Mouse (Mus musculus) megakaryocyte progenitor cell, adult 5-6 weeks (primary cell): ENCODE results near the gene Rragd. TPM values are rescaled to one million over a fixed set of nuclear protein-coding genes. Genes with fewer than 3 reads are reported as not detected.

Source experiments
- ATAC-seq: replicated peaks from 2 replicates; pipeline ENCODE4 v1.8.0; 2016; ENCODE audit warnings: mild to moderate bottlenecking, moderate TSS enrichment, inconsistent platforms; ENCODE audit not compliant: poor library complexity
- total RNA-seq, 2 experiments: library from RNA; stranded (forward) in 1 of 2; stranded (reverse) in 1 of 2; fragments of 157-497, 149-512 nt in 1 of 2; fragments of 200-1000 nt in 1 of 2; gene quantifications; 2 replicates each; pipeline versions ENCODE4 v1.2.3 to v1.2.4; 2015 to 2017

Gene Rragd
- total RNA-seq, 2 experiments from 2014 or later, result not detected

DNA sequence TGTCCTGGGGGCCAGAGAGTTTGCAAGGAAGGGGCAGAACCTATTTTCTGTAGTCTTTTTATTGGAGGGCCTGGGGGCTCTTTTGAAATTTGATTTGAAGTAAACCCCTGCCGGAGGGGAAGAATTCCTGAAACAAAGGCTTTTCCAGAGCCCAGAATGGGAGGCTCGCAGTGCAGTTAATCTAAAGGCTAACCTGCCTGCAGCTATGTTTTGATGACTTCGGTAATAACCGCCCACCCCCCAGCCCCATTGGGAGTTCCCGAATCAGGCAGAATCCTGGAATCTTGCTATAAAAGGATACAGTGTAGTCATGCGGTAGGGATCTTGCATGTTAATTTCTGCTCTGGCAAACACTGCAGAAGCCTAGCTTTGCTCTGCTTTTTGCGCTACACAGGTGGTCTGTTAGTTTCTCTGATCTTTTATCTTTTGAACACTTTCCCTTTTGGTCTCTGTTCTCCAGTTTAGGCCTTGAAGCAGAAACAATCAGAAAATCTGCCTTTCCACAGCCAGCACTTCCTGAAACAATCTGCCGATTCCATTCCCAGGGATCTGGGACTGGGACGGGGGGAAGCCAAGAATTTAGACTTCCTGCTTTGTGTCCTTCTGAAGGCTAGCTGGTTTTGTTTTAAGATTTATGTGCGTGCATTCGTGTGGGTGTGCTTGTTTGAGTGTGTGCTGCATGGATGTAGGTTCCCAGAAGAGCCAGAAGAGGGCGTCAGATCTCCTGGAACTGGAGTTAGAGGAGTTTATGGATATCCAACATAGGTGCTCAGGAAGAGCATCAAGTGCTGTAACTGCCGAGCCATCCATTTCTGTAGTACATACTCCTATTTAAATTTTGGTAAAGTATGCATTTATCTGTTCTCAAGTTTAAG is 2.2 kb downstream of the Rragd start:
- ATAC-seq, result no peak

DNA sequence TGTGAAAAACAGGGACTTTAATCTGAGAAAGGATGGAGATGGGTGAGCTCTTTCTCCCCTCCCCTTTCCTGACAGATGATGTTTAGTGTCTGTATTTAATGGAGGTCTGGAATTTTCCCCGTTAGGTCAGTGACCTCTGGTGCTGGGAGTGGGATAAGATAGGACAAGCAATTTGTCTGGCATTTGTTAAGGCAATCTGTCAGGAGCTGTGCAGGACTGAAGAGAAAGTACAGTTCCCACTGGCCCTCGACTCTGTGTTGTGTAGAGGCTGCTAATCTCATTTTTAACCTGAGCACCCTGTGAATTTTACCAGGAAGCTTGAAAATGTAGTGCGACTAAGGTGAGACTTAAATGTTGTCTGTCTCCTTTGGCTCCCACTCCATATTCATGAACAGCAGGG is 2.8 kb downstream of the Rragd start:
- ATAC-seq, result no peak

DNA sequence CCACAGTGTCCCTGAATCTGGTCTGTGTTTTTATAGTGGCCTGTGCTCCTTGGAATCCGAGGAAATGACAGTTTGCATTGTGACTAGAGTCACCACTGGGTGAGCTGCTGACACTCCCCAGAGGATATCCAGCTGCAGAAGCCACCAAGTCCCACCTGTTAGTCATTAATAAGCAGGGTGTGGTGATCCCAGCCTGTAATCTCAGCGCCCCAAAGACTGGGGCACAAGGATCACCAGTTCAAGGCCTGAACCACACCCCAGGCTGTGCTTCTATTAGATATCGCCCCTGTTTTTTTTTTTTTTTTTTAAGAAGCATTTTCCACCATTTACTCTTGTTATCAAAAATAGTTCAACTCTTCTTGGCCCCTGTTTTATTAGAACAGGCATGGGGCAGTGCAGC is 4.2 kb downstream of the Rragd start:
- ATAC-seq, result peak; percentile 93

DNA sequence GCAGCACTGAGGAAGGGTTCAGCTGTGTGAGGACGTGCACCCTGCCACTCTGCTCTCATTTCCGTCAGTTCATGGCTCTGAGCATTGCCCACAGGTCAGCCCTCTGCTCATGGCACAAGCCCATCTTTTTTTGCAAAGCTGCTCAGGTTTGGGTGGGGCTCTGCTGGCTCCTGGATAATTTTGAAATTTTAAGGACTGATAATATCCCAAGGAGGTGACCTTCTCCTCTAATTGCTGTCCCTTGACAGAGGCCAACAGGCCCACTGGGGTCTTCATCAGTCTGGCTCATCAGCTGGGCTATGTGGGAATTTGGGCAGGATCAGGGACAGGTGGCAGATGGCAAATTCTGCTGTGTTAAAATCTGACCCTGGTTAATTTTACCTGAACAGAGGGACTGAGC is 6.5 kb downstream of the Rragd start:
- no peak for ATAC-seq

DNA sequence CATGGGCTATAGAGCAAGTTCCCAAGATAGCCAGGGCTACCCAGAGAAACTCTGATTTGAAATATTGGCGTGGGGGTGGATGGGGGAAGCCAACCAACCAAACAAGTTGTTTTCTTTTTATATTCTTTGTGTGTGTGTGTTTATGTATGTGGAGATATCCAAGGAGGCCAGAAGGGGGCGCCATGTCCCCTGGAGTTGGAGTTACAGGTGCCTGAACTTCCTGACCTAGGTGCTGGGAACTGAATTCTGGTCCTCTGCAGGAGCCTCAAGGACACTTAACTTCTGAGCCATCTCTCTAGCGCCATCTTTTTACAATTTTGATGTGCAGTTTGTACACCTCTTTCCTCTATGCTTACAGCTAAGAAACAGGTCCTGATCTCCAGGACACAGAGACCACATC is 11.3 kb downstream of the Rragd start:
- no peak for ATAC-seq

DNA sequence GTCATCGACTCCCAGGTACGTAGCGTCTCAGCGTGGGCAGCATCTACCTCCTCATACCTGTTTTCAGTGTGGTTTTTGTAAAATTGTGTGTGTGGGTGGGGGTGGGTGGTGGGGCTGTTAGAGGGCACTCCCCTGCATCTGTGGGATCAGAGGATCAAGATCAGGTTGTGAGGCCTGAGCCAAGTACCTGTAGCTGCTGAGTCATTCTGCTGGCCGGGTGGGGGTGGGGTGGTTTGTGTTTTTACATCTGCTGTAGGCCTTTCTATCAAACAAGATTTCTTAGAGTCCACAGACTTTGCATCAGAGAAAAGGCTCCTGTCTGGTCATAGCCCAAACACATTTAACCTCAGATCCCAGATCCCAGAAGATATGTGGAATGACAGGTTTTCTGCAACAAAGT is 13.2 kb downstream of the Rragd start:
- ATAC-seq, result no peak

DNA sequence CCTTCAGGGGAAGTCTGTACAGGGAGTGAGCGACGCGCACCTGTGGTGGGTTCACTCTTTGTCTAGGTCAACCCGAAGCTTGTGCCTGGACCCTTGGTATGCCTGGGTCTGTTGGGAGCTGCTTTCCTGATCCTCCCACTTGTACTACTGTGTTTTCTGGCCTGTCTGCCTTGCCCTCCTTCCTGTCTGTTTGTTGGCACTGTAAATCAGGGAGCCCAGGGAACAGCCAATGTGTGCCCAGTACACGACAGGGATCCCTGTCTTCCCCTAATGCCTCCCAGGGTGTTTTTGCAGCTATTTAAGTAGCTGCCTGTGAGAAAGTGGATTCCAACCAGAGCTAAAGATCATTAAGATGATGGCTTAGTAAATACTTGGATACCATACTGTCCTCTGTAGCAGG is 14.7 kb downstream of the Rragd start:
- ATAC-seq, result no peak

DNA sequence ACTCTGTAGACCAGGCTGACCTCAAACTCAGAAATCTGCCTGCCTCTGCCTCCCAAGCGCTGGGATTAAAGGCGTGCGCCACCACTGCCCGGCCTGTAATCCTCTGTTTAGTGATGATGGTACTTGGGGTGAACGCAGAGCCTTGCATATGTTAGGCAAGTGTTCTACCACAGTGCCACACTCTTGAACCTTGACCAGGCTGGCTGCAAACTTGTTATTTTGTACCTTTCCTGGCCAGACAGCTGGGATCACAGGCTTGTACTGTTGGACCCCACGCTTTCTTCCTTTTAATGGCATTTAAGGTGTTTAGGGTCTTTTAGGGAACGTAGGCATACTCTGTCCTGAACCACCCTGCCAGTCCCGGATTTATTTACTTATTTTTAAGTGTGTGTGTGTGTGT is 16.2 kb downstream of the Rragd start:
- ATAC-seq, result no peak

DNA sequence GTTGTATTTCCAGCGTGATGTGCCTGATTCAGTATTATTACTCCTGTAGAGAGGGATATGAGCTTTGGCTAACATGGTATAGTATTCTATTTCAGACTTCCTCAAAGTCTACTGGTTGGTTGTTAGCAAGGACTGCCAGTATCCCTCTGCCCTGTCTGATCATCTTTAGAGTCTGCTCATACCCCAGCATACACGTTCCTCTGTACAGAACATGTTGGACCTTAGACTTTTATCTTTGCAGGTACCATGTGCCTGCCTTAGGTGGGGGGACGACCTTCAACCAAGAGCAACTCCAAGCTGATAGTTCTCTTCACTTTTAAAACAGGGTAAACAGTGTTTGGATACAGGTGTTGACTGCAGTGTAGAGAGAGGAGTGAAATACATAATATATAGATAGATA is 19.2 kb downstream of the Rragd start:
- ATAC-seq, result no peak

DNA sequence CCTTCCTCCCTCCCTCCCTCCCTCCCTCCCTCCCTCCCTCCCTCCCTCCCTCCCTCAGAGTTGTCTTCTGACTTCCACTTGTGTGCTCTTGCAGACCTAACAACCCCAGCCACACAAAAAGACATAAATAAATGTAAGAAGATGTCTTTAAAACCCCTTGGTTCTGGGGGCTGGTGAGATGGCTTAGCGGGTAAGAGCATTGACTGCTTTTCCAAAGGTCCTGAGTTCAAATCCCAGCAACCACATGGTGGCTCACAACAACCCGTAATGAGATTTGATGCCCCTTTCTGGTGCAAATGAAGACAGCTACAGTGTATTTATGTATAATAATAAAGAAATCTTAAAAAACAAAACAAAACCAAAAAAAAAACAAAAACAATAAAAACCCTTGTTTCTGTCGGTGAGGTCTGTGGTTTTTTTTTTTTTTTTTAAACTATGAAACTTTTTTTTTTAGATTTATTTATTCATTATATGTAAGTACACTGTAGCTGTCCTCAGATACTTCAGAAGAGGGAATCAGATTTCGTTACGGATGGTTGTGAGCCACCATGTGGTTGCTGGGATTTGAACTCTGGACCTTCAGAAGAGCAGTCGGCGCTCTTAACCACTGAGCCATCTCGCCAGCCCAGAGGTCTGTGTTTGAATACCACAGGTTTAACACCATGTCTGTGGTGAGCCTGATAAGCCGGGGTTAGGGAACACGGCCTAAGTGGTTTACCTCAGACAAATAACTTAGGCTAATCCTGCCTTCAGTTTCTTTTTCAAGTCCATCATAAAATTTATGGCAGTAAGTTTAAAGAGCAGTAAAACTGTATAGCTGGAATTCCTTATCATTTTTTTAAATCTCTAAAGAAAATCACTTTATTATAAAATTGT is 23.0 kb downstream of the Rragd start:
- peak; percentile 72 for ATAC-seq

DNA sequence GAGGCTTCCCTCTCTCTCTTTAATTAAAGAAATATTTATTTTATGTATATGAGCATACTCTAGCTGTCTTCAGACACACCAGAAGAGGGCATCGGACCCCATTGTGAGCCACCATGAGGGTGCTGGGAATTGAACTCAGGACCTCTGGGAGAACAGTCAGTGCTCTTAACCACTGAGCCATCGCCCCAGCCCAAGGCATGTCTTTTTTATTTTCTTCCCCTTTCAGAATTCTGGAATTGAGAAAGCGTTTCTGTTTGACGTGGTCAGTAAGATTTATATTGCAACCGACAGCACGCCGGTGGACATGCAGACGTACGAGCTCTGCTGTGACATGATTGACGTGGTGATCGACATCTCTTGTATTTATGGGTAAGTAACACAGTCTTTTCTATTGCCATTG is 24.0 kb downstream of the Rragd start:
- no peak for ATAC-seq

DNA sequence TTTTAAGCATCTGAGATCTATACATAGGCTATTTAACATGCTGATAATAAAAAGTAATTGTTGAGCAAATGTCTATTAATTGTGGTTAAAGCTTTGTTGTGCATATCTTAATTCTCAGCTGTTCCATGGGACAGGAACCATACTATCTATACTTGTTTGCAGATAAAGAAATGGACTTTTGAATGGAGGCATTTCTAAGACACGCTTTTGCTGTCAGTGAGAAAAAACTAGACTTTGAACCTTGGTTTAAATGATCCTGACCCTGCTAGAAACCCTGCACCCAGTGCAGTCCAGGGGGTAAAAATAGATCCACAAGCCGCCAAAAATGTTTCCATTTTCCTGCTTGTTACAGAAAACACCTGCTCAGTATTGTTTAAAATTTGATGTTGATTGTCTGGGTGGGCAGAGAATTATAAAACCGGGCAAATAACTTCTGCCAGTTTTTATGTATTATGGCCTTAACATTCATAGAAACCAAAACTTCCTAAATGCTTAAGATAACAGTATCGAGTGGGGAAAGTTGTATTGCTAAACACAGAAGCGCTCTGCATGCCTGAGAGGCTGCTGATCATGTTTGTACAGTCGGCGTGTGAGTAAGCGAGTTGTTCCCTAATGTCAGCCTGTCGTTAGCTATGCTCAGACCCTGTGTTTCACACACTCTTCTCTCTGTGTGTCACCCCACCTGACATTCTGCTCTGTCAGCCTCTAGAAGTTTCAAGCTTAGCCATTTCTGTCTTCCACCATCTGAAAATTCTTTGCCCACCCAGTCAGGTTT is 24.8 kb downstream of the Rragd start:
- ATAC-seq, result no peak

DNA sequence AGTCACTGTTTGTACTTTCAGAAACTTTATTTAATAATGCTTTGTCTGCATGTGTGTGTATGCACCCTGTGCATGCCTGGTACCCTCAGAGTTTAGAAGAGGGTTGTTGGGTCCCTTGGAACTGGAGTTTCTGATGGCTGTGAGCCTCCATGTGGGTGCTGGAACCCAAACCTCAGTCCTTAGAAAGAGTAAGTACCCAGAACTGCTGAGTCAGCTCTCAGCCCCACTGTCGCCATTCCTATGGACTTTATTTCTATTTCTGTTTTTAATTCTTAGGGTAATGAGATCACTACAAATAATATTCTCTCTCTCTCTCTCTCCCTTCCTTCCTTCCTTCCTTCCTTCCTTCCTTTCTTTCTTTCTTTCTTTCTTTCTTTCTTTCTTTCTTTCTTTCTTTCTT is 27.2 kb downstream of the Rragd start:
- no peak for ATAC-seq

DNA sequence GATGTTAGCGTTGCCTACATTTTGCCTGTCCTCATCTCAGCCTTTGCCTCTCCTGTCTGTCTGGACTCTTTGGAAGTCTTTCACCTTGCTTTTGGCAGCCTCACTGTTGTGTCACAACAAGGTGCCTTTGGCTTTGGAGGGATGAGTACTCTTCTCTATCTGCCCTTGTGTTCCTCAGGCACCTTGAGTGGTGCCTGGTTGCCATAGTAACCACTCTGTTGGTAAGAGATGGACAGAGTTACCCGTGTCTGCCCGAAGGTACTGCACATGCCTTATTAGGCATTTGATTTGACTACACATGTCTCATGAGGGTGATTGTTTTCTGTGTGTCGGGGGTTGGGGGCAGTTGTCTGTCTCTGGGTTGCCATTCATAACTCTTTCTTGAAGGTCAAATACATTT is 29.6 kb downstream of the Rragd start:
- no peak for ATAC-seq

DNA sequence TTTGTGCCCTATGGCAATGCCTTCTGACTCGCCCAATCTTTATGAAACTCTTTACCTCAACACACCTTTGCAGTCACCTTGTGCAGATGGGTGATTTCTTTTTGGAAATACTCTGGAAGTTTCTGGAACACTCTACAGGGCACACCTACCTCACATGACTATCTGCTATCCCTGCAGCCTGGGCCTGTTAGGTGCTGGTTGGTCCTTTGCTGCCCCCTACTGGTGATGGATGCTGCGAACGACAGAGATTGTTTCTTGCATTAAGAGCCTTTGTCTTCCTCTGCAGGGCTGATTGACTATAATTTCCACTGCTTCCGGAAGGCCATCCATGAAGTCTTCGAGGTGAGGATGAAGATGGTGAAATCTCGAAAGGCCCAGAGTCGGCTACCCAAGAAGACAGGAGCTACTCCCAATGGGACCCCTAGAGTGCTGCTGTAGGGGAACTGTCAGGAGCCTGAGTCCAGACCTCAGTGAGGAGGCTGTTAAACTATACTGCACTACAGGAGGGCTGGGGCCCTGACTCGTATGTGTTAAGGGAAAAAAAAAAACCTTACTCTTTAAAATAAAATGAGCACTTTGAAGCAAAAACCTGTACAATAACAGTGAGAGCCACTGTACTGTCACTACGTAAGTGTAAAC is 35.6 kb downstream of the Rragd start:
- peak; percentile 99 for ATAC-seq

DNA sequence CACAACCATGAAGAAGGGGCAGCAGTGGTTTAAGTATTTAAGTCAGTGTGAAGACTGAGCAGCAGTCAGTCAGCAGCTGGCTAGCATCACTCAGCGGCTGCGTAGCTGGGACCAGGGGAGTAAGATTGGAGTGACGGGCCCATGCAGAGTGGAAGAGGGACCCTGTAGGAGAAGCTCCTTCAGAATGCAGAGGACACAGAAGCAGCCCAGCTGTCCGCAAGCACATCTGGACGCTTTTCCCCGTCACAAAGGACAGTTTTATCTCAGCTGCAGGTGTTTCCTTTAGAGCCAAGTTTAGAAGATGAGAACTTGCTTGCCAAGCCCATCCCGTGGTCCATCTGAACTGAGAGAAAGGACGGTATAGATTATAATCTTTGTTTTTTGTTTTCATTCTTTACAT is 41.6 kb downstream of the Rragd start:
- no peak for ATAC-seq

DNA sequence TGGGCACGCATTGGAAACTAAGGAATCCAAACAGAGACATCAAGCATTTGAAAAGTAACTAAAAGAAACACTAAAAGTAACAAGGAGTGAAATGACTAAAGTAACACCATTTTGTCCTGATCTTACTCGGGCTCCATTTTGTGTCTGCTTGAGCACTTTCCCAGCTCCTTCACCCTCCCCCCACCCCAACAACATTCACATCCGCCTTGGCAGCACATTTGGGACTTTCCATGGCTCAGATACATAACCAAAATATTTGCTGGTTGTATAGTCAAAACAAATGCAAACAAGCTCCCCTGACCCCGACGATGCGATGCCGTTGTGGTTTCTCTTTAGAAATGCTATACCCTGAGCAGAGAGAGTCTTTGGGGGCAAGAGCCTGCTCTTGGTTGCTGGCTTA is 46.3 kb downstream of the Rragd start:
- no peak for ATAC-seq

DNA sequence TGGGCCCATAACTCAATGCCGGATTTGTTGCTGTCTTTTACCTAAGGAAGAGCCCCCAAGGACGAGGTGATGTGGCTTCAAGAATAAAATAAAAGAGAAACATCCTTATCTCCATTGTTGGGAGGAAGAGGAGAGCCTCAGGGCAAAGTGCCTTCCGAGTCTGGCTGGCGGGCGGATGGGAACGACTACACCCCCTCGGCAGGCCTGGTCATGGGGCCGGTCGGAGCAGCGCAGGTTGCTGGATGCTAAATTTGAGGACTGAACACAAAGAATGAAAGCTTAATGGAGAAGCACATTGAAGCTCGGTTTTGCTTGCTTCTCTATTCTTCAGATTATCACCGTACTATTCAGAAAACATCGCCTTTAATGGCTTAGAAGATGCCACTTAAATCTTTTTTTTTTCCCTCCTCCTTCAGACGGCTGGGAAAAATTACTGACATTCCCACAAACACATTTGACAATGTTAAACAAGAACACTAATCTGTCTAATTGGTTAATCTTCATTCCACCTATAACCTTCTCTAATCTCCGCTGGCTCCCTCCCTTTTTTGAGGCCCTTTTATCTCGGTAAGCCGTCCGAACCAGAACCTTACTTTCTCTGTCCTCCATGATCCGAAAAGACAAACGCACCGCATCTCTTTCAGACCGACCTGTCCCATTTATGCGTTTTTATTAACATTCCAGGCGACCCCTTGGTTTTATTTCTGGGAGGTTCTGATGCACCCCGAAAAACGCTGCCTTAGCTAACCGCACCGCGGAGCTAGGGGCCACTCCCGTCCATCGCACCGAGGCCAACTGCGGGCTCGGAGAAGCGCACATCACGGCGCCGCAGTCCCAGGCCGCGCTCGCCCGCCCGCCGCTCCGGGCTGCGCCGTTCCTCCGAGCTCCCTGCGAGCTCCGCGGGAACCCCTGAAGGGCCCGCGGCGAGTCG is 47.7 kb downstream of the Rragd start:
- peak; percentile 38 for ATAC-seq

DNA sequence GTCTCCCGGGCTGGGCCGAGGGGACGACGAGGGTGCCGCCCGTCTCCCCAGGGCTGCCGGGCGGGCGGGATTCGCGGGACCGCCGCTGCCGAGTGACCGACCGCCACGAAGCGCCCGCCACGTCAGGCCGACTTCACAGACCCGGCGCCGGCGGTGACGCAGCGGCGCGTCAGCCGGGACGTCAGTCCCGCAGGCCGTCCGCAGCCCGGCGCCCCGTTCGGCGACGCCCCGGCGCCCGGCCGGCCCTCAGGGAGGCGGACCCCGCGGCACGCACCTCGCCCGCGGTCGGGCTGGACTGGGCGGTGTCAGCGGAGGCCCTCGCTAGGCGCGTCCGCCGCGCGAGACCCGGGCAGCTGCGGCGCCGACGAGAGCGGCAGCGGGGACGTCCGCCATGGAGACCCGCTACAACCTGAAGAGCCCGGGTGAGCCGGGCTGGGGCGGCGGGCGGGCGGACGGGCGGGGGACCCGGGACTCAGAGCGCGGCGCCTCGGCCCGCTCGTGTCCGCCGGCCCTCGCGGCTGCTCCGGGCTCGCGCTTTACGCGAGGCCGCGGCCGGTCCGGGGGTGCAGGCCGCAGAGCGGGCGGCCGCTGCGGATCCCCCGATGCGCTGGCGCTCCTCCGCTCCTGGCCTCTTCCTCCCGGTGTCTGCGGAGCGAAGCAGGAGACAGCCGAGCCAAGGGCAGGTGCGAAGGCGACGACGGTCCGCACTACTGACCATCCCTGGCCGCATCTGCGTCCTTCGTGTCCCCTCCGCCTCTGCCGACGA is 48.5 kb downstream of the Rragd start, which contains the start of gene Ube2j1:
Ube2j1 (plus strand) TSS at position 222 of the 766 bp plus-strand sequence.
- ATAC-seq, result peak; percentile 90
